Mouse (Mus musculus) midbrain, embryonic 15.5 days (tissue): ENCODE results near the gene Irf2. TPM values are rescaled to one million over a fixed set of nuclear protein-coding genes. Genes with fewer than 3 reads are reported as not detected.

Source experiments
- ATAC-seq: fragments of 200-750 bp; cut with Nextera tagmentation; replicated peaks from 2 replicates; pipeline ENCODE4 v1.8.0; 2017; ENCODE audit warnings: moderate TSS enrichment
- H3K27ac ChIP-seq: fragments of 300-500 bp; sonication (generic); 2 replicates; pipeline ENCODE4 v1.5.1; 2015; ENCODE audit warnings: mild to moderate bottlenecking, inconsistent platforms
- H3K27me3 ChIP-seq: fragments of 300-500 bp; sonication (generic); replicated peaks from 2 replicates; pipeline ENCODE4 v1.6.1; 2015; ENCODE audit warnings: inconsistent platforms
- H3K36me3 ChIP-seq: fragments of 300-500 bp; sonication (generic); replicated peaks from 2 replicates; pipeline ENCODE4 v1.6.1; 2015; ENCODE audit warnings: inconsistent platforms
- H3K4me1 ChIP-seq: fragments of 300-500 bp; sonication (generic); 2 replicates; pipeline ENCODE4 v1.6.1; 2015; ENCODE audit warnings: inconsistent platforms
- H3K4me2 ChIP-seq: fragments of 300-500 bp; sonication (generic); 2 replicates; pipeline ENCODE4 v1.6.1; 2015; ENCODE audit warnings: inconsistent platforms, mild to moderate bottlenecking, moderate library complexity
- H3K4me3 ChIP-seq: fragments of 300-500 bp; sonication (generic); 2 replicates; pipeline ENCODE4 v1.5.1; 2015; ENCODE audit warnings: mild to moderate bottlenecking, inconsistent platforms
- H3K9ac ChIP-seq: fragments of 300-500 bp; sonication (generic); 2 replicates; pipeline ENCODE4 v1.6.1; 2015; ENCODE audit warnings: mild to moderate bottlenecking, inconsistent platforms
- H3K9me3 ChIP-seq: fragments of 300-500 bp; sonication (generic); 2 replicates; pipeline ENCODE4 v1.6.1; 2016; ENCODE audit warnings: inconsistent platforms
- WGBS: fragments of 180-500 bp; shearing (Covaris S2); methylation state at CpG from one replicate; pipeline ENCODE4 v1.1.7; 2015; ENCODE audit warnings: mixed read lengths; 5-methylcytosine and 5-hydroxymethylcytosine counted together
- polyA plus RNA-seq: library from polyadenylated mRNA; unstranded; fragments of >200 nt; fragmentation: Nextera tagmentation; extraction: Ambion mirVana; gene quantifications from 2 replicates; pipeline ENCODE4 v1.2.1, GENCODE M21; 2015

The Irf2 gene
- polyA plus RNA-seq, 1 experiment from 2014 or later, result 9.6 TPM

- no peak for ATAC-seq
- Histone ChIP-seq H3K9me3 (no peaks in the 10 kb centered on the region), H3K27ac (no peak overlapping the region), H3K36me3 (no peaks in the 10 kb centered on the region), H3K9ac (no peak overlapping the region), H3K4me1 (no peaks in the 10 kb centered on the region), H3K4me2 (no peak overlapping the region), H3K27me3 (no peaks in the 10 kb centered on the region), H3K4me3 (no peak overlapping the region)
- WGBS, result 87% methylated on average over 9 of the region's 9 CpGs
Observed at GRCm38 (mm10) chr8:46883232-46884000, 143.9 kb downstream of the Irf2 start.

- Histone ChIP-seq H3K27me3 (no peaks in the 10 kb centered on the region), H3K27ac (no peak overlapping the region), H3K4me3 (no peak overlapping the region), H3K4me1 (no peaks in the 10 kb centered on the region), H3K4me2 (no peak overlapping the region), H3K9ac (no peak overlapping the region), H3K9me3 (no peaks in the 10 kb centered on the region), H3K36me3 (no peaks in the 10 kb centered on the region)
- 96% methylated on average over 2 of the region's 2 CpGs for WGBS
- no peak for ATAC-seq
Observed at GRCm38 (mm10) chr8:46885786-46886185, 146.3 kb downstream of the Irf2 start.

GRCm38 (mm10) chr8:46886216-46886615 lies 146.7 kb downstream of the Irf2 start:
- no peaks in the 10 kb centered on the region for H3K9me3 ChIP-seq
- no peak for ATAC-seq
- no peak overlapping the region for H3K4me2 ChIP-seq
- H3K9ac ChIP-seq, result no peak overlapping the region
- 86% methylated on average over 1 of the region's 1 CpGs for WGBS
- no peaks in the 10 kb centered on the region for H3K4me1 ChIP-seq
- H3K4me3 ChIP-seq, result no peak overlapping the region
- H3K27ac ChIP-seq, result no peak overlapping the region
- no peaks in the 10 kb centered on the region for H3K27me3 ChIP-seq
- no peaks in the 10 kb centered on the region for H3K36me3 ChIP-seq

DNA sequence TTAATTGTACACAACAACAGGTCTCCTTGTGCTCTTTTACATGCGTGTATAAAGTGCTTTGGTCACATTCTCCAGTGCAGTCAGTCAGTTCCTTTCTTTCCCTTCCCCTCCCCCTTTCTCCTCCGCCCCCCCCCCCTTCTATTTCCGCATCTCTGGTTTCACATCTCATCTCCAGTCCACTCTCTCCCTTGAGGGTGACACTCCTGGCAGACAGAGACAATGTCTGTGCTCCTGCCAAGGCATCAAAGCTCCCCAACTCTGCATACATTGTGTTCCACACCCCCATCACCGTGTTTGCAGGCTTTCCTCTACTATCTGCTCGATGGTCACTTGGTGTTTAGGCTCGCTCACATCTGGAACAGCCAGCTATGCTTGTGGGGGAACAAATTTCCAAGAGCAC lies 147.9 kb downstream of the Irf2 start:
- no peaks in the 10 kb centered on the region for H3K27me3 ChIP-seq
- no peak overlapping the region for H3K4me2 ChIP-seq
- ATAC-seq, result no peak
- H3K9me3 ChIP-seq, result no peaks in the 10 kb centered on the region
- H3K9ac ChIP-seq, result no peak overlapping the region
- no peak overlapping the region for H3K27ac ChIP-seq
- H3K36me3 ChIP-seq, result no peaks in the 10 kb centered on the region
- no peak overlapping the region for H3K4me3 ChIP-seq
- WGBS, result 72% methylated on average over 6 of the region's 6 CpGs
- H3K4me1 ChIP-seq, result no peaks in the 10 kb centered on the region

GRCm38 (mm10) chr8:46888575-46888974 lies 149.0 kb downstream of the Irf2 start:
- Histone ChIP-seq H3K27ac (peak overlapping the region; percentile 15; the same call in 1 of the 2 replicates), H3K9ac (no peak overlapping the region), H3K4me3 (no peak overlapping the region), H3K9me3 (no peaks in the 10 kb centered on the region), H3K36me3 (no peaks in the 10 kb centered on the region), H3K4me2 (no peak overlapping the region), H3K4me1 (no peaks in the 10 kb centered on the region), H3K27me3 (no peaks in the 10 kb centered on the region)
- WGBS, result 61% methylated on average over 4 of the region's 4 CpGs
- no peak for ATAC-seq

- H3K36me3 ChIP-seq, result no peaks in the 10 kb centered on the region
- H3K9me3 ChIP-seq, result no peaks in the 10 kb centered on the region
- 80% methylated on average over 4 of the region's 4 CpGs for WGBS
- H3K4me1 ChIP-seq, result no peaks in the 10 kb centered on the region
- H3K9ac ChIP-seq, result no peak overlapping the region
- ATAC-seq, result no peak
- no peak overlapping the region for H3K4me3 ChIP-seq
- no peaks in the 10 kb centered on the region for H3K27me3 ChIP-seq
- no peak overlapping the region for H3K27ac ChIP-seq
- H3K4me2 ChIP-seq, result no peak overlapping the region
Observed at GRCm38 (mm10) chr8:46890241-46890640, 150.7 kb downstream of the Irf2 start.

DNA sequence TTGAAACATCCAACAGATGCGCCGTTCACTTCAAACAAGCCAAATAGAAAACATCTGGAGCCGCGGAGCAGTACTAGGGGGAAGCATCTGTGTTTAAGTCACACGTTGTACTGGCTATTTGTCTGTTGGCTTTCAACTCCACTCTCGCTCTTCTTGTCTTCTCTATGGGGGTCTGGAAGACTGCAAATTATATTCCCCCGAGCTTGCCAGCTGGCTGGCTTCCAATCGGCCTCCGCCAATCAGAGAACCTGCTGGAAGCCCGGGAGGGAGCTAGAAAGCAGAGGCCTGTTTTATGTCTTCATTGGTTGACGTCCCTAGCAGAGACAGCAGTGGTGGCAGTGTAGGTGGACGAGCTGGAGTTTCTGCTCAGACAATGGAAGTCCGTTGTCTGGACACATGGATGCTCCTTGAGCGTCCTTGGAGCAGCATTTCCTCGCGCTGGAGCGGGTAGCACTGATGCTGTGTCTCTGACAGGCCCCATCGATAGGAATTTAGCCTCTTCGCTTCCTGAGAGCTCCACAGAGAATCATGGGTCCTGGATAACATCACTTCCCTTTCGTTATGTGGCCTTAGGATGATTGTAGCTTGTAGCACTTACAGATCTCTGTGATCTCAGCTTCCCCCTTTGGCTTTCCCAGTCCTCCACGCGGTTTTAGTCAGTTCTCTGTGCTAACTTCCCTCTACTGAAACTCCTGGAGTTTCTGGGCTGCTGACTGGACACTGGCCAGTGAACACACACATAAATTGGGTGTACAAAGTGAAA lies 153.2 kb downstream of the Irf2 start:
- no peak overlapping the region for H3K4me2 ChIP-seq
- H3K4me1 ChIP-seq, result no peaks in the 10 kb centered on the region
- H3K27me3 ChIP-seq, result no peaks in the 10 kb centered on the region
- H3K9ac ChIP-seq, result no peak overlapping the region
- H3K36me3 ChIP-seq, result no peaks in the 10 kb centered on the region
- H3K9me3 ChIP-seq, result no peaks in the 10 kb centered on the region
- WGBS, result 69% methylated on average over 22 of the region's 22 CpGs
- H3K27ac ChIP-seq, result no peak overlapping the region
- no peak for ATAC-seq
- H3K4me3 ChIP-seq, result no peak overlapping the region

- ATAC-seq, result no peak
Observed at GRCm38 (mm10) chr8:46894385-46894784, 154.9 kb downstream of the Irf2 start.

DNA sequence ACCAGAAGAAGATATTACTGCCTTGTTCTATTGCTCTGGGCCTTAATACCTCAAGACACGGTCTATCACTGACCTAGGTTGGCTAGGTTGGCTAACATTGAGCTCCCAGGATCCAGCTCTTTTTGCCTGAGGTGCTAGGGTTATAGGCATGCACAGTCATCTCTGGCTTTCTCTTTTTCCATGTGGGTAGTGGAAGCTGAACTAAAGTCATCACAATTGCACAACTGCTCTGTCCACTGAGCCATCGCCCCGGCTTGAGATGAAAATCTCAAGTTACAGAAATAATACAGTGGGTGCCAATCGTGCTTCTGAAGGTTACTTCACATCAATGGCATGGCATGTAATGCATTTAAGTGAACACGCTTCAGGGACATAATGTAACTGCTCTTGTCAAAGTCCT lies 156.5 kb downstream of the Irf2 start:
- H3K27me3 ChIP-seq, result no peaks in the 10 kb centered on the region
- H3K9me3 ChIP-seq, result no peaks in the 10 kb centered on the region
- 94% methylated on average over 5 of the region's 5 CpGs for WGBS
- no peak for ATAC-seq
- H3K4me2 ChIP-seq, result no peak overlapping the region
- H3K4me1 ChIP-seq, result no peaks in the 10 kb centered on the region
- H3K27ac ChIP-seq, result no peak overlapping the region
- H3K4me3 ChIP-seq, result no peak overlapping the region
- H3K9ac ChIP-seq, result no peak overlapping the region
- H3K36me3 ChIP-seq, result no peaks in the 10 kb centered on the region

More at GRCm38 (mm10) chr8:46894385-46894784, 154.9 kb downstream of the Irf2 start:
- Histone ChIP-seq H3K4me2 (no peak overlapping the region), H3K9me3 (no peaks in the 10 kb centered on the region), H3K4me3 (no peak overlapping the region), H3K36me3 (no peaks in the 10 kb centered on the region), H3K4me1 (no peaks in the 10 kb centered on the region), H3K27me3 (no peaks in the 10 kb centered on the region), H3K9ac (no peak overlapping the region), H3K27ac (no peak overlapping the region)
- WGBS, result 90% methylated on average over 2 of the region's 2 CpGs

DNA sequence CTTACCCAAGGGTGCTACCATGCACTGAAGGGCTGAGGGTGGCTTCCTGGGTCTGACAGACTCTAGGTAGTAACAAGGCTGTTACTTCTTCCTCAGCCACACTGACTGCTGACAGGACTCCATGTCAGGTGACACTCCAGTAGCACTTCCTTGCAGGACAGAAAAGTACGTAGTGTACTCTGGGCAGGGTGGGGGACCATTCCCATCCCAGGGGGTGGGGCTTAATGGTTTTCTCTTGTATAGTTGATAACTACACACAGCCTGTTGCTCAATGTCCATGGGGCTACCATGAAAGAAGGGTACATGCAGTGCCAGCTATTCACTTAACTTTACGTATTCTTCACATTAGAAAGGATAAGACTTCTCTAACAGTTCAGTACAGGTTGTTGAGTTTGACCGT lies 157.2 kb downstream of the Irf2 start:
- H3K4me1 ChIP-seq, result no peaks in the 10 kb centered on the region
- WGBS, result 97% methylated on average over 3 of the region's 3 CpGs
- H3K4me2 ChIP-seq, result no peak overlapping the region

More for the DNA sequence above, 157.2 kb downstream of the Irf2 start:
- Histone ChIP-seq H3K4me3 (no peak overlapping the region), H3K36me3 (no peaks in the 10 kb centered on the region), H3K27me3 (no peaks in the 10 kb centered on the region), H3K27ac (no peak overlapping the region), H3K9me3 (no peaks in the 10 kb centered on the region), H3K9ac (no peak overlapping the region)
- no peak for ATAC-seq
